Mouse (Mus musculus) cerebellum, adult 2 months (tissue): ENCODE data around the gene Wnt7b.

Experiments used
- CTCF ChIP-seq: fragments of 200-500 bp; IDR thresholded peaks from 2 replicates; pipeline ENCODE4 v1.5.1; 2011; ENCODE audit warnings: low read depth, mild to moderate bottlenecking, control low read depth, low read length, moderate library complexity, borderline replicate concordance; ENCODE audit not compliant: insufficient read depth
- POLR2A ChIP-seq: fragments of 200-500 bp; IDR thresholded peaks from 2 replicates; pipeline ENCODE4 v1.6.1; 2011; ENCODE audit warnings: low read length, control low read depth, borderline replicate concordance; ENCODE audit not compliant: insufficient read depth

DNA sequence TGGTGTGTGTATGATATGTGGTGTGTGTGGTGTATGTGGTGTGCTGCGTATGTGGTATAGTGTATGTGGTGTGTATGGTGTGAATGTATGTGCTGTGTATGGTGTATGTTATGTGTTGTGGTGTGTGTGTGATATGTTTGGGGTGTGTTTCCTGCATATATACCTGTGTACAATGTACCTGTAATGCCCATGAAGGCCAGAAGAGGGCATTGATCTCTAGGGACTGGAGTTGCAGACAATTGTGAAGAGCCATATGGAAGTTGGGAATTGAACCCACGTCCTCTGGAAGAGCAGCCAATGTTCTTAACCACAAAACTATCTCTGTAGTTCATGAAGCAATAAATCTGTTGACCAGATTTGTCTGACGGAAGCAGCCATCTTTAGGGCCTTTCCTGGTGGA, 15.1 kb upstream of the Wnt7b start:
- TF ChIP-seq POLR2A (no peak), CTCF (no peak)
